Mouse (Mus musculus) C2C12 (cell line): ENCODE results near the gene Ttc12.

Experiments
- CEBPB ChIP-seq: IDR thresholded peaks from one replicate; pipeline ENCODE4 v1.6.1; 2011; ENCODE audit warnings: low read depth, mild to moderate bottlenecking, control low read depth, moderate library complexity
- CTCF ChIP-seq: IDR thresholded peaks from one replicate; pipeline ENCODE4 v1.5.1; 2011; ENCODE audit not compliant: control insufficient read depth, insufficient read depth, insufficient read length
- FOSL1 ChIP-seq: IDR thresholded peaks from one replicate; pipeline ENCODE4 v1.8.0; 2011; ENCODE audit warnings: mild to moderate bottlenecking, low read length; ENCODE audit not compliant: poor library complexity, insufficient read depth, severe bottlenecking
- MAX ChIP-seq: IDR thresholded peaks from one replicate; pipeline ENCODE4 v1.6.1; 2011; ENCODE audit warnings: mild to moderate bottlenecking, control low read depth
- MYOD1 ChIP-seq: IDR thresholded peaks from one replicate; pipeline ENCODE4 v1.6.1; 2011; ENCODE audit warnings: low read depth; ENCODE audit not compliant: control insufficient read depth, insufficient read length
- MYOG ChIP-seq: IDR thresholded peaks from one replicate; pipeline ENCODE4 v1.6.1; 2011; ENCODE audit not compliant: control insufficient read depth, insufficient read length; ENCODE audit errors: extremely low read depth
- USF1 ChIP-seq: IDR thresholded peaks from one replicate; pipeline ENCODE4 v1.6.1; 2011; ENCODE audit warnings: low read depth, mild to moderate bottlenecking, control low read depth, moderate library complexity

DNA sequence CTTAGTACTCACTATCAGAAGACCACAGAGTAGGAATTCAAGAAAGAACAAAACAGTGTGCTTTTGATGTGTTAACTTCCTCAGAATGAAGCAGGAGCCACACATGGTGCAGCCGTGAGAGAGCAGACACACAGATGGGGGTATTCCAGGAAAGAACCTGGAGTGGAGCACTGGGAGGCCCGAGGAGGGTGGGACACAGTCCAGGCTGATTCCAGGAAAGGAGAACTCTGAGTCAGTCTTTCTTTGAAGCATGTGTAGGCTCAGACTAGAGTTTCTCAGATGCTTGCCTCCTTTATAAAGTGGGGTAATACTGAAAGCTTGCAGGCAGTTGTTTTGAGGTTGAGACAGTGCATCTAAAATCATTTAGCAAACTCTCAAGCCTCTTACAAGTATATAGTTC is 93.8 kb downstream of the Ttc12 start:
- TF ChIP-seq CTCF (no peak), CEBPB (no peak), USF1 (no peak), MAX (no peak), MYOG (no peak), MYOD1 (no peak), FOSL1 (no peak)
